Mouse (Mus musculus): ENCODE measurements around the gene Parva. TPM values are rescaled to one million over a fixed set of nuclear protein-coding genes. Genes with fewer than 3 reads are reported as not detected.

Parva gene
- total and polyA plus RNA-seq, 2 experiments from 2014 or later: 23.2 to 23.3 TPM

DNA sequence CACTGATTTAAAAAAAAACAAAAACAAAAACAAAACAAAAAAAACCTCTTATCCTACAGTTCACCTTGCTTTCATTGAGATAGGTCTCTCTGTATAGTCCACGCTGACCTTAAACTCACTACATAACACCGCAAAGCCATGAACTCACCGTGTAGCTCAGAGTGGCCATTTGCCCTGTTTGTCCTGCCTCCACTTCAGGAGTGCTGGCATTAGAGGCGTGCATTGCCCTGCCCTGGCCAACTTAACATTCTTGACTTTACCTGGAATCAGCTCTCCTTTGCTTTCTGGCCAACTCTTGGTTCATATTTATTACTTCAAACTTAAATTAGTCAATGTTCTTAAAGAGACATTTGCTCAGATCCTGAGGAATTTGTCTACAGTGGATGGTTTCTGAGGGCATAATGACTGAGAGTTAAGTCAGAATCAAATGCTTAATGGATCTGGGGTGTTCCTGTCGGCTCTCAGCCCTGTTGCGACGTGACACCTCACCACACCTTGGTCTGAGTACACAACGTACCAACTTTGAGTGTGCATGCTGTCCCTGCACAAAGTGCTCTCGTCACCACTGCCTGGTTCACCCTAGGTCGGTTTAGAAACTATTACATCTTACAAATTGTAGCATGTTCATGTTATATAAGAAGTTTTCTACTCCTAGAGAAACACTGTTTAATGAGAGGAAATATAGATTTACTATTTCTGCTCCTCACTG, 207.4 kb downstream of the Parva start:
- whole genome bisulfite sequencing: 89% methylated on average over 10 of the region's 10 CpGs
- no peak for ATAC-seq (ENCODE audit: low FRiP score)
- TF ChIP-seq CTCF (IDR thresholded peaks at IDR 0.05): no peak
- H3K4me3 ChIP-seq (ENCODE audit: low read depth, low read length): no peak overlapping the region
- no peaks in the 10 kb centered on the region for H3K27me3 ChIP-seq (ENCODE audit: insufficient read depth, low read length)
- no peaks in the 10 kb centered on the region for H3K4me1 ChIP-seq (ENCODE audit: insufficient read depth, low read length)
- H3K9ac ChIP-seq (replicated peaks; ENCODE audit: low read length, poor library complexity, severe bottlenecking): no peak overlapping the region
- H3K27ac ChIP-seq (ENCODE audit: low read depth, low read length): no peak overlapping the region
- no peaks in the 10 kb centered on the region for H3K9me3 ChIP-seq (ENCODE audit: low read length)
- no peaks in the 10 kb centered on the region for H3K36me3 ChIP-seq (ENCODE audit: insufficient read depth, low read length)
- H3K4me2 ChIP-seq (ENCODE audit: low read depth, low read length, poor library complexity, severe bottlenecking): no peak overlapping the region
- no peak for DNase-seq (ENCODE audit: low spot score)

DNA sequence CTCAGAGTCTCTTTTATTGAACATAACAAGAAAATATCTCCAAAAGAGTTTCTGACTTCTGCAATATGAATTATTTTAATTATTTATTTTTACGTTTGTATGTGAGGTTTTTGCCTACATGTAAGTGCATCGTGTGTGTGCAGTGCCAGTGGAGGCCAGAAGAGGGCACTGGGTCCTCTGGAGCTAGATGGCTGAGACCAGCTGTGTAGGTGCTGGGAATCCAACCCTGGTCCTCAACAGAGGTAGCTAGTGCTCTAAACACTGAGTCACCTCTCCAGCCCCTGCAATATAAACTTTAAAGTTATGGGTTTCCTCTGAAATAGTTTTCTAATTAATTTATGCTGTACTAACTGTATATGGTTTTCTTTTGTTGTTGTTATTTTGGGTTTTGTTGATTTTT, 208.6 kb downstream of the Parva start:
- no peak overlapping the region for H3K4me2 ChIP-seq (ENCODE audit: low read depth, low read length, poor library complexity, severe bottlenecking)
- no peaks in the 10 kb centered on the region for H3K4me1 ChIP-seq (ENCODE audit: insufficient read depth, low read length)
- H3K27ac ChIP-seq (ENCODE audit: low read depth, low read length): no peak overlapping the region
- no peaks in the 10 kb centered on the region for H3K27me3 ChIP-seq (ENCODE audit: insufficient read depth, low read length)
- ATAC-seq (ENCODE audit: low FRiP score) (no peak), DNase-seq (ENCODE audit: low spot score) (no peak)
- H3K36me3 ChIP-seq (ENCODE audit: insufficient read depth, low read length): no peaks in the 10 kb centered on the region
- no peak overlapping the region for H3K4me3 ChIP-seq (ENCODE audit: low read depth, low read length)
- no peaks in the 10 kb centered on the region for H3K9me3 ChIP-seq (ENCODE audit: low read length)
- no peak for TF ChIP-seq CTCF (IDR thresholded peaks at IDR 0.05)
- 94% methylated on average over 2 of the region's 2 CpGs for WGBS
- H3K9ac ChIP-seq (replicated peaks; ENCODE audit: low read length, poor library complexity, severe bottlenecking): no peak overlapping the region

Other genes starting within 250 kb of the Parva start
- gene Mical2, start 201.6 kb upstream of the Parva start, total RNA-seq (2014; rRNA removed): 11.0 and 12.5 TPM in 2 replicates
- 5.8 and 6.2 TPM in 2 replicates for gene Mical2, start 201.6 kb upstream of the Parva start, polyA plus RNA-seq (2015; fragmentation: Nextera tagmentation; extraction: Ambion mirVana)